Mouse (Mus musculus) kidney, postnatal 0 days (tissue): ENCODE results near the gene Usp46. TPM values are rescaled to one million over a fixed set of nuclear protein-coding genes. Genes with fewer than 3 reads are reported as not detected.

ENCODE experiments used
- ATAC-seq: fragments of 200-750 bp; cut with Nextera tagmentation; replicated peaks from 2 replicates; pipeline ENCODE4 v1.8.0; 2017; ENCODE audit warnings: low read depth, moderate number of reproducible peaks, moderate TSS enrichment, moderate library complexity; ENCODE audit not compliant: low FRiP score
- DNase-seq: peaks from one replicate; pipeline ENCODE4 v3.0.0-alpha.2; 2016; ENCODE audit warnings: low spot score
- H3K27ac ChIP-seq: fragments of 300-500 bp; sonication (generic); 2 replicates; pipeline ENCODE4 v1.5.1; 2014; ENCODE audit warnings: mild to moderate bottlenecking
- H3K27me3 ChIP-seq: fragments of 300-500 bp; sonication (generic); 2 replicates; pipeline ENCODE4 v1.6.1; 2014; ENCODE audit warnings: low read length, mixed read lengths; ENCODE audit not compliant: insufficient read depth
- H3K36me3 ChIP-seq: fragments of 300-500 bp; sonication (generic); 2 replicates; pipeline ENCODE4 v1.6.1; 2014; ENCODE audit warnings: low read length, mixed read lengths; ENCODE audit not compliant: insufficient read depth
- H3K4me1 ChIP-seq: fragments of 300-500 bp; sonication (generic); replicated peaks from 2 replicates; pipeline ENCODE4 v1.6.1; 2014; ENCODE audit warnings: antibody characterized with exemption, low read length, mixed read lengths; ENCODE audit not compliant: insufficient read depth
- H3K4me2 ChIP-seq: fragments of 300-500 bp; sonication (generic); 2 replicates; pipeline ENCODE4 v1.6.1; 2014; ENCODE audit warnings: mild to moderate bottlenecking, low read length, moderate library complexity, mixed read lengths
- H3K4me3 ChIP-seq: fragments of 300-500 bp; sonication (generic); replicated peaks from 2 replicates; pipeline ENCODE4 v1.5.1; 2014; ENCODE audit warnings: low read depth, low read length
- H3K9ac ChIP-seq: fragments of 300-500 bp; sonication (generic); 2 replicates; pipeline ENCODE4 v1.6.1; 2014; ENCODE audit warnings: low read depth, low read length
- H3K9me3 ChIP-seq: fragments of 300-500 bp; sonication (generic); replicated peaks from 2 replicates; pipeline ENCODE4 v1.6.1; 2016; ENCODE audit warnings: low read length, inconsistent platforms, mixed read lengths
- CTCF ChIP-seq: IDR thresholded peaks from 2 replicates; pipeline ENCODE4 v1.5.1; 2016; ENCODE audit warnings: antibody characterized with exemption, low read depth, mild to moderate bottlenecking, moderate library complexity
- WGBS: fragments of 180-500 bp; shearing (Covaris S2); extraction: QIAGEN DNeasy Blood & Tissue Kit; methylation state at CpG from one replicate; pipeline ENCODE4 v1.1.7; 2014; 5-methylcytosine and 5-hydroxymethylcytosine counted together
- polyA plus RNA-seq: library from polyadenylated mRNA; unstranded; fragments of >200 nt; fragmentation: Nextera tagmentation; extraction: Ambion mirVana; gene quantifications from 2 replicates; pipeline ENCODE4 v1.2.1, GENCODE M21; 2015

The Usp46 gene
- polyA plus RNA-seq, 1 experiment from 2014 or later: 21.3 TPM

GRCm38 (mm10) chr5:74092833-74093555, 24.8 kb upstream of the Usp46 start:
- Histone ChIP-seq H3K27ac (peak overlapping the region; percentile 90), H3K4me2 (peak overlapping the region; percentile 70), H3K4me1 (peaks cover 11% of the 10 kb centered on the region), H3K9ac (peak overlapping the region; percentile 96), H3K36me3 (0 out of 2 replicates have a peak, but pooled peaks cover 5% of the 10 kb centered on the region), H3K27me3 (no peaks in the 10 kb centered on the region), H3K9me3 (no peaks in the 10 kb centered on the region), H3K4me3 (peak overlapping the region; percentile 88)
- peak; percentile 98 for ATAC-seq
- no peak for TF ChIP-seq CTCF
- WGBS: 0% methylated on average over 57 of the region's 57 CpGs
- DNase-seq: peak; percentile 99

DNA sequence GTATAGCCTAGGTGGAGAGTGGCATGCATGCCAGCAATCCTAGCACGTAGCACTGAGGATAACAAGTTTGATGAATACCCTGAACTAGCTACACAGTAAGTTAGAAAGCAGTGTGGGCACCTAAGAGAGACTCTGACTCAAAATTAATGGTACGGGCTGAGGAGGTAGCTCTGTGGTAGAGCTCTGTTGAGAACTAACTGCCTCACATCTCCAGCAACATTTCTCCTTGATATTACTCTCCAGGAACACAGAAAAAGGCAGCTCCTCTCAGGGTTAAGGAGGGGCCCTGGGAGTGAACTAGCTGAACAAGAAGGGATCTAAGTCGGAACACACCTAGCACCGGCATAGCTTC, 24.2 kb upstream of the Usp46 start:
- H3K36me3 ChIP-seq: 0 out of 2 replicates have a peak, but pooled peaks cover 5% of the 10 kb centered on the region
- peaks cover 11% of the 10 kb centered on the region for H3K4me1 ChIP-seq
- H3K4me2 ChIP-seq: peak overlapping the region; percentile 70
- ATAC-seq (no peak; the same call in 1 of the 2 replicates), DNase-seq (no peak)
- TF ChIP-seq CTCF: no peak
- no peaks in the 10 kb centered on the region for H3K9me3 ChIP-seq
- 44% methylated on average over 4 of the region's 4 CpGs for WGBS
- H3K9ac ChIP-seq: no peak overlapping the region
- H3K27ac ChIP-seq: no peak overlapping the region
- H3K27me3 ChIP-seq: no peaks in the 10 kb centered on the region
- H3K4me3 ChIP-seq: peak overlapping the region; percentile 88; the same call in 1 of the 2 replicates

- Histone ChIP-seq H3K27me3 (no peaks in the 10 kb centered on the region), H3K9ac (no peak overlapping the region), H3K4me2 (no peak overlapping the region), H3K36me3 (no peaks in the 10 kb centered on the region), H3K4me3 (no peak overlapping the region), H3K4me1 (peaks cover 11% of the 10 kb centered on the region), H3K27ac (peak overlapping the region; percentile 62; the same call in 1 of the 2 replicates), H3K9me3 (no peaks in the 10 kb centered on the region)
- ATAC-seq (no peak), DNase-seq (no peak)
- no peak for TF ChIP-seq CTCF
- 60% methylated on average over 3 of the region's 3 CpGs for WGBS
Measured at GRCm38 (mm10) chr5:74089643-74090042, 21.4 kb upstream of the Usp46 start.

- no peak overlapping the region for H3K9ac ChIP-seq
- no peaks in the 10 kb centered on the region for H3K27me3 ChIP-seq
- H3K27ac ChIP-seq: no peak overlapping the region
- no peak for TF ChIP-seq CTCF
- ATAC-seq: no peak
- no peak overlapping the region for H3K4me2 ChIP-seq
- no peak overlapping the region for H3K4me3 ChIP-seq
- H3K4me1 ChIP-seq: no peaks in the 10 kb centered on the region; the same call in 1 of the 2 replicates
- WGBS: 58% methylated on average over 6 of the region's 6 CpGs
- H3K9me3 ChIP-seq: no peaks in the 10 kb centered on the region
- H3K36me3 ChIP-seq: no peaks in the 10 kb centered on the region
- peak; percentile 67 for DNase-seq
Measured at GRCm38 (mm10) chr5:74081756-74082155, 13.5 kb upstream of the Usp46 start.

GRCm38 (mm10) chr5:74078861-74079615, 10.8 kb upstream of the Usp46 start:
- no peak for TF ChIP-seq CTCF
- no peak for DNase-seq
- no peaks in the 10 kb centered on the region; the same call in 1 of the 2 replicates for H3K4me1 ChIP-seq
- no peak for ATAC-seq
- WGBS: 76% methylated on average over 11 of the region's 11 CpGs
- no peak overlapping the region for H3K9ac ChIP-seq
- H3K9me3 ChIP-seq: no peaks in the 10 kb centered on the region
- H3K36me3 ChIP-seq: no peaks in the 10 kb centered on the region
- no peak overlapping the region for H3K4me3 ChIP-seq
- H3K27me3 ChIP-seq: no peaks in the 10 kb centered on the region
- no peak overlapping the region for H3K27ac ChIP-seq
- H3K4me2 ChIP-seq: no peak overlapping the region

DNA sequence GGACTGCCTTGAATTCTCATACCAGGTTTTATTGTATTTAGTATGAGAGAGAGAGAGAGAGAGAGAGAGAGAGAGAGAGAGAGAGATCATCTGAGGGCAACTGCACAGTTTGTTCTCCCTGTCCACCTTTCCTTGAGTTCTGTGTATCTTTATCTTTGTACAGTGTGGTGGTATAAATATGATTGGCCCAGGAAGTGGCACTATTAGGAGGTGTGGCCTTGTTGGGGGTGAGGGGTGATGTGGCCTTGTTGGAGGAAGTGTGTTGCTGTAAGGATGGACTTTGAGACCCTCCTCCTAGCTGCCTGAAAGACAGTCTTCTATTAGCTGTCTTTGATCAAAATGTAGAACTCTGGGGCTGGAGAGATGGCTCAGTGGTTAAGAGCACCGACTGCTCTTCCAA, 10.2 kb upstream of the Usp46 start:
- ATAC-seq (no peak), DNase-seq (no peak)
- Histone ChIP-seq H3K36me3 (no peaks in the 10 kb centered on the region), H3K27me3 (no peaks in the 10 kb centered on the region), H3K9me3 (no peaks in the 10 kb centered on the region), H3K4me2 (no peak overlapping the region), H3K4me3 (no peak overlapping the region), H3K9ac (no peak overlapping the region), H3K4me1 (no peaks in the 10 kb centered on the region; the same call in 1 of the 2 replicates), H3K27ac (no peak overlapping the region)
- TF ChIP-seq CTCF: no peak
- WGBS: 88% methylated on average over 1 of the region's 1 CpGs
